ENCODE assay signal across 8 mouse cellular contexts in genomic region chr17:83545756-83546742, GRCm38 (mm10). TPM values are rescaled to one million over a fixed set of nuclear protein-coding genes. Genes with fewer than 3 reads are reported as not detected.
A peak's percentile ranks its signal among the peaks of the same experiment; 100 is the strongest.
DNase-seq lines count a peak whose midpoint lies in the region; ATAC-seq and TF ChIP-seq lines count a peak whose summit lies in the region.

No protein-coding gene starts in this region.

- peak overlapping the region; percentile 17 for H3K4me3 ChIP-seq in forebrain, embryonic 14.5 days (ENCODE audit: low read depth, low read length)
- peak overlapping the region; percentile 38 for H3K4me3 ChIP-seq in limb, embryonic 13.5 days
- H3K4me3 ChIP-seq in olfactory bulb, adult 2 months (ENCODE audit: insufficient read depth, low read depth, low read length): peak overlapping the region; percentile 11

- H3K27ac ChIP-seq in forebrain, embryonic 14.5 days (ENCODE audit: low read depth, low read length): no peak overlapping the region; the same call in 1 of the 2 replicates
- no peak overlapping the region for H3K27ac ChIP-seq in limb, embryonic 13.5 days
- H3K27ac ChIP-seq in olfactory bulb, adult 2 months (ENCODE audit: insufficient read depth, low read depth, low read length): no peak overlapping the region

- H3K9me3 ChIP-seq in forebrain, embryonic 14.5 days (replicated peaks; ENCODE audit: control insufficient read depth, low read length): no peaks in the 10 kb centered on the region
- no peaks in the 10 kb centered on the region for H3K9me3 ChIP-seq in limb, embryonic 13.5 days

- DNase-seq in layer of hippocampus, adult 11-12 months (ENCODE audit: low spot score): peak; percentile 57
- DNase-seq in layer of hippocampus, postnatal 10 days (ENCODE audit: low spot score in 2 of 2): no peak
- peak; percentile 47 for DNase-seq in adrenal gland, postnatal 10 days
- DNase-seq in forebrain, embryonic 14.5 days (ENCODE audit: low spot score): peak; percentile 67
- DNase-seq in spleen, adult 12 weeks (ENCODE audit: low spot score): no peak
- DNase-seq in spleen, postnatal 4 days (ENCODE audit: low spot score in 2 of 2): no peak

- no peak for TF ChIP-seq CTCF in olfactory bulb, adult 2 months (IDR thresholded peaks at IDR 0.05; ENCODE audit: insufficient read depth, low read depth, low read length)

- H3K4me2 ChIP-seq in forebrain, embryonic 14.5 days (ENCODE audit: low read length): peak overlapping the region; percentile 44
- H3K4me2 ChIP-seq in limb, embryonic 13.5 days (replicated peaks): peak overlapping the region; percentile 60

- peaks cover 18% of the 10 kb centered on the region; the same call in 1 of the 2 replicates for H3K4me1 ChIP-seq in forebrain, embryonic 14.5 days (ENCODE audit: control insufficient read depth, insufficient read depth, low read length)
- peaks cover 14% of the 10 kb centered on the region for H3K4me1 ChIP-seq in limb, embryonic 13.5 days
- H3K4me1 ChIP-seq in olfactory bulb, adult 2 months (ENCODE audit: control insufficient read depth, insufficient read depth, low read length): peaks cover 5% of the 10 kb centered on the region

- 6% methylated on average over 35 of the region's 35 CpGs for WGBS in forebrain, embryonic 14.5 days
- 6% methylated on average over 35 of the region's 35 CpGs for WGBS in limb, embryonic 13.5 days
- WGBS in olfactory bulb, adult 2 months: 36% methylated on average over 35 of the region's 35 CpGs

- H3K36me3 ChIP-seq in forebrain, embryonic 14.5 days (ENCODE audit: control insufficient read depth, insufficient read depth, low read length): no peaks in the 10 kb centered on the region
- H3K36me3 ChIP-seq in limb, embryonic 13.5 days: no peaks in the 10 kb centered on the region

- peak; percentile 68 for ATAC-seq in forebrain, embryonic 14.5 days
- ATAC-seq in limb, embryonic 13.5 days (ENCODE audit: low FRiP score, low read depth): no peak

- TF ChIP-seq POLR2A in olfactory bulb, adult 2 months (IDR thresholded peaks at IDR 0.05; ENCODE audit: insufficient read depth, low read depth, low read length): no peak

- H3K27me3 ChIP-seq in forebrain, embryonic 14.5 days (replicated peaks; ENCODE audit: control insufficient read depth, insufficient read depth, low read length): peaks cover 7% of the 10 kb centered on the region
- H3K27me3 ChIP-seq in limb, embryonic 13.5 days: peaks cover 54% of the 10 kb centered on the region

- H3K9ac ChIP-seq in forebrain, embryonic 14.5 days (ENCODE audit: low read length): peak overlapping the region; percentile 36; the same call in 1 of the 2 replicates
- H3K9ac ChIP-seq in limb, embryonic 13.5 days: peak overlapping the region; percentile 4; the same call in 1 of the 2 replicates

RNA-seq across cellular contexts. Expression of gene Cox7a2l, which starts 28.9 kb away (rescaled TPM):
- 100 to 1,000 TPM; 177 to 189 TPM for total RNA-seq in layer of hippocampus, postnatal 10 days (2021)
- 100 to 1,000 TPM; 271 to 309 TPM for total RNA-seq in adrenal gland, postnatal 10 days (2021)
- 213 and 231 TPM in 2 replicates for polyA plus RNA-seq in forebrain, embryonic 14.5 days (2014; fragmentation: Nextera tagmentation; extraction: Ambion mirVana)
- 138 and 140 TPM in 2 replicates for polyA plus RNA-seq in limb, embryonic 13.5 days (2015; fragmentation: Nextera tagmentation; extraction: Ambion mirVana)
- not detected in 2 replicates for polyA plus RNA-seq in olfactory bulb, adult 2 months (2012; ENCODE audit: insufficient read depth, insufficient read length, low replicate concordance, missing spikeins)

Comparison
In these comparisons a context has a peak if more than half of its experiments do, and no peak if none do; other contexts are left out.
1. DNase-seq: peak in layer of hippocampus, adult 11-12 months (single experiment), adrenal gland, postnatal 10 days (single experiment) and forebrain, embryonic 14.5 days (single experiment); none in layer of hippocampus, postnatal 10 days (0 of 2), spleen, adult 12 weeks (single experiment) and spleen, postnatal 4 days (0 of 2).
2. Peak in every context shown above with its lines, with median percentiles within 50 percentile points of each other: H3K4me3 ChIP-seq.